Mouse (Mus musculus) embryo, embryonic 10 days (tissue): ENCODE data around the gene Tob2.

ENCODE experiments used
- DNase-seq: peaks from one replicate; pipeline ENCODE4 v3.0.0-alpha.2; 2015; ENCODE audit warnings: low spot score

Tob2 gene

GRCm38 (mm10) chr15:81858517-81859329 is at the start of gene Tob2:
Tob2 (minus strand) TSS chr15:81858796.
- DNase-seq: peak; percentile 56

- DNase-seq: no peak
Measured at GRCm38 (mm10) chr15:81907953-81908352, 49.4 kb upstream of the Tob2 start.

- DNase-seq: peak; percentile 65
Measured at GRCm38 (mm10) chr15:81904939-81905338, 46.3 kb upstream of the Tob2 start.

- no peak for DNase-seq
Measured at GRCm38 (mm10) chr15:81898751-81899150, 40.2 kb upstream of the Tob2 start.

GRCm38 (mm10) chr15:81897607-81898285 is 39.1 kb upstream of the Tob2 start:
- no peak for DNase-seq

GRCm38 (mm10) chr15:81896407-81896806 is 37.8 kb upstream of the Tob2 start:
- no peak for DNase-seq

GRCm38 (mm10) chr15:81894002-81894401 is 35.4 kb upstream of the Tob2 start:
- no peak for DNase-seq

GRCm38 (mm10) chr15:81891822-81892580 is 33.4 kb upstream of the Tob2 start:
- peak; percentile 16 for DNase-seq

GRCm38 (mm10) chr15:81891140-81891802 is 32.7 kb upstream of the Tob2 start:
- no peak for DNase-seq

GRCm38 (mm10) chr15:81889175-81889574 is 30.6 kb upstream of the Tob2 start:
- no peak for DNase-seq

- no peak for DNase-seq
Measured at GRCm38 (mm10) chr15:81886795-81887550, 28.4 kb upstream of the Tob2 start.

GRCm38 (mm10) chr15:81885418-81885934 is 26.9 kb upstream of the Tob2 start:
- DNase-seq: no peak

- DNase-seq: no peak
Measured at GRCm38 (mm10) chr15:81882348-81882747, 23.8 kb upstream of the Tob2 start.

- no peak for DNase-seq
Measured at GRCm38 (mm10) chr15:81879531-81880401, 21.2 kb upstream of the Tob2 start.

- DNase-seq: peak; percentile 99
Measured at GRCm38 (mm10) chr15:81872262-81873136, 13.9 kb upstream of the Tob2 start, which contains the start of gene Aco2. Aco2 (plus strand) TSS chr15:81872309.

GRCm38 (mm10) chr15:81871604-81872261 is 13.1 kb upstream of the Tob2 start, which contains the start of gene Phf5a:
Phf5a (minus strand) TSS chr15:81871911.
- peak; percentile 97 for DNase-seq

GRCm38 (mm10) chr15:81869985-81870384 is 11.4 kb upstream of the Tob2 start:
- no peak for DNase-seq

GRCm38 (mm10) chr15:81864238-81864637 is 5.6 kb upstream of the Tob2 start:
- DNase-seq: no peak
